Mouse (Mus musculus) A20 (cell line): ENCODE results near the gene AC134908.4.

Experiments
- DNase-seq: peaks from one replicate; pipeline ENCODE4 v3.0.0-alpha.2; 2011; ENCODE audit warnings: low read depth, low spot score

The AC134908.4 gene

GRCm38 (mm10) chr17:25795609-25796092 is at the start of gene AC134908.4:
Gene AC134908.4, minus strand, starts transcription at chr17:25795659.
- DNase-seq: no peak

GRCm38 (mm10) chr17:25844396-25844901 is 49.0 kb upstream of the AC134908.4 start, which contains the start of gene Rhot2:
Gene Rhot2, minus strand, starts transcription at chr17:25844851.
- peak; percentile 94 for DNase-seq

GRCm38 (mm10) chr17:25843636-25844395 is 48.4 kb upstream of the AC134908.4 start:
- DNase-seq: no peak

- no peak for DNase-seq
These were observed 47.7 kb upstream of the AC134908.4 start for GRCm38 (mm10) chr17:25843122-25843521.

GRCm38 (mm10) chr17:25842509-25842908 is 47.0 kb upstream of the AC134908.4 start:
- DNase-seq: no peak

GRCm38 (mm10) chr17:25841117-25841880 is 45.8 kb upstream of the AC134908.4 start, which contains the start of gene Gm20683:
Gene Gm20683, minus strand, starts transcription at chr17:25841763.
- DNase-seq: no peak

- no peak for DNase-seq
These were observed 45.1 kb upstream of the AC134908.4 start for GRCm38 (mm10) chr17:25840519-25840918.

GRCm38 (mm10) chr17:25839455-25840235 is 44.2 kb upstream of the AC134908.4 start:
- no peak for DNase-seq

GRCm38 (mm10) chr17:25838904-25839303 is 43.4 kb upstream of the AC134908.4 start:
- DNase-seq: no peak

- DNase-seq: no peak
These were observed 42.1 kb upstream of the AC134908.4 start for GRCm38 (mm10) chr17:25837533-25837932.

- no peak for DNase-seq
These were observed 41.6 kb upstream of the AC134908.4 start, which contains the start of gene Rhbdl1 for GRCm38 (mm10) chr17:25837076-25837410. Gene Rhbdl1, minus strand, starts transcription at chr17:25837295.

GRCm38 (mm10) chr17:25836397-25837075 is 41.1 kb upstream of the AC134908.4 start:
- DNase-seq: no peak

- DNase-seq: no peak
These were observed 40.4 kb upstream of the AC134908.4 start for GRCm38 (mm10) chr17:25835816-25836215.

GRCm38 (mm10) chr17:25835301-25835700 is 39.8 kb upstream of the AC134908.4 start:
- no peak for DNase-seq

GRCm38 (mm10) chr17:25834595-25835222 is 39.2 kb upstream of the AC134908.4 start:
- DNase-seq: no peak

- no peak for DNase-seq
These were observed 38.6 kb upstream of the AC134908.4 start for GRCm38 (mm10) chr17:25833961-25834594.

GRCm38 (mm10) chr17:25833291-25833663 is 37.8 kb upstream of the AC134908.4 start, which contains the start of gene Stub1:
Gene Stub1, minus strand, starts transcription at chr17:25833404.
- peak; percentile 83 for DNase-seq

GRCm38 (mm10) chr17:25832436-25833290 is 37.2 kb upstream of the AC134908.4 start:
- DNase-seq: peak; percentile 99
